Mouse (Mus musculus) left cerebral cortex, postnatal 25 days (tissue): ENCODE results near the gene Actl6b. TPM values are rescaled to one million over a fixed set of nuclear protein-coding genes. Genes with fewer than 3 reads are reported as not detected.

ENCODE experiments used
- microRNA-seq, 2 experiments: library from miRNA; unstranded; fragments of <30 nt; microRNA quantifications; one replicate each; pipeline ENCODE4 v1.2.0; 2022
- total RNA-seq, 2 experiments: library from RNA; stranded (reverse); gene quantifications; 2 replicates each; pipeline ENCODE4 v1.2.3; 2021

Gene Actl6b
- total RNA-seq, 2 experiments from 2014 or later: 109 to 118 TPM

Small RNA genes within 50 kb of the gene (microRNA-seq; reads per million reads assigned to microRNA genes)
- gene Mir6418: 3.0 to 5.4 reads per million in 2 experiments

Other genes starting within 250 kb of the Actl6b start
- gene Srrt, start 245.8 kb upstream of the Actl6b start, total RNA-seq: 100 to 1,000 TPM; 176 to 178 TPM
- gene Trip6, start 239.1 kb upstream of the Actl6b start, total RNA-seq: 1 to 10 TPM; 4.3 to 5.9 TPM
- 10 to 100 TPM; 21.3 to 23.2 TPM for gene Slc12a9, start 219.9 kb upstream of the Actl6b start, total RNA-seq
- gene Ephb4, start 203.4 kb upstream of the Actl6b start, total RNA-seq: 1 to 10 TPM; 5.2 to 5.5 TPM
- under 1 TPM; 0.16 to 0.32 TPM for gene Zan, start 76.5 kb upstream of the Actl6b start, total RNA-seq
- gene Pop7, start 51.0 kb upstream of the Actl6b start, total RNA-seq: 10 to 100 TPM; 30.2 to 37.0 TPM
- 10 to 100 TPM; 39.9 to 48.6 TPM for gene Gigyf1, start 35.0 kb upstream of the Actl6b start, total RNA-seq
- gene Epo, start 20.3 kb upstream of the Actl6b start, total RNA-seq: not detected
- 100 to 1,000 TPM; 662 to 684 TPM for gene Gnb2, start 20.0 kb upstream of the Actl6b start, total RNA-seq
- 1 to 10 TPM; 8.1 to 8.9 TPM for gene Tfr2, start 16.3 kb downstream of the Actl6b start, total RNA-seq
- 10 to 100 TPM; 18.2 to 22.2 TPM for gene Mospd3, start 47.5 kb downstream of the Actl6b start, total RNA-seq
- gene Pcolce, start 60.3 kb downstream of the Actl6b start, total RNA-seq: 10 to 100 TPM; 12.1 to 13.7 TPM
- under 1 TPM; 0.18 to 0.21 TPM for gene Fbxo24, start 75.5 kb downstream of the Actl6b start, total RNA-seq
- 10 to 100 TPM; 12.2 to 13.5 TPM for gene Lrch4, start 75.6 kb downstream of the Actl6b start, total RNA-seq
- gene Gm20605, start 75.7 kb downstream of the Actl6b start, total RNA-seq: 10 to 100 TPM in 1 of 2 experiments, 1 to 10 TPM in 1; 9.2 to 11.8 TPM
- gene Sap25, start 87.8 kb downstream of the Actl6b start, total RNA-seq: 1 to 10 TPM; 2.3 to 4.7 TPM
- gene Irs3, start 92.2 kb downstream of the Actl6b start, total RNA-seq: under 1 TPM in 1 of 2 experiments, not detected in 1; 0.32 TPM
- gene Agfg2, start 131.2 kb downstream of the Actl6b start, total RNA-seq: 10 to 100 TPM; 40.0 to 43.9 TPM
- 10 to 100 TPM; 69.0 to 73.4 TPM for gene Nyap1, start 188.1 kb downstream of the Actl6b start, total RNA-seq
- 100 to 1,000 TPM; 173 to 195 TPM for gene Tsc22d4, start 192.2 kb downstream of the Actl6b start, total RNA-seq
- 10 to 100 TPM; 23.4 to 27.1 TPM for gene Ppp1r35, start 225.3 kb downstream of the Actl6b start, total RNA-seq
- 10 to 100 TPM; 41.4 to 45.0 TPM for gene Mepce, start 234.1 kb downstream of the Actl6b start, total RNA-seq
- gene Zcwpw1, start 234.3 kb downstream of the Actl6b start, total RNA-seq: 1 to 10 TPM; 4.6 to 6.7 TPM